Mouse (Mus musculus) liver, embryonic 12.5 days (tissue): ENCODE results near the gene Kcnn4. TPM values are rescaled to one million over a fixed set of nuclear protein-coding genes. Genes with fewer than 3 reads are reported as not detected.
A peak's percentile ranks its signal among the peaks of the same experiment; 100 is the strongest.
"Not testable (repeated sequence)": the region's sequence is repeated elsewhere in the genome, so short reads cannot be mapped to it uniquely, and the experiment has no call there.

Experiments used
- ATAC-seq: fragments of 200-750 bp; cut with Nextera tagmentation; 2 replicates; pipeline ENCODE4 v1.8.0; 2017; ENCODE audit warnings: moderate number of reproducible peaks, mild to moderate bottlenecking, moderate library complexity
- H3K27ac ChIP-seq: fragments of 300-500 bp; sonication (generic); 2 replicates; pipeline ENCODE4 v1.5.1; 2016; ENCODE audit warnings: mild to moderate bottlenecking
- H3K27me3 ChIP-seq: fragments of 300-500 bp; sonication (generic); replicated peaks from 2 replicates; pipeline ENCODE4 v1.6.1; 2016; ENCODE audit warnings: mild to moderate bottlenecking, moderate library complexity
- H3K36me3 ChIP-seq: fragments of 300-500 bp; sonication (generic); 2 replicates; pipeline ENCODE4 v1.6.1; 2016; ENCODE audit warnings: mild to moderate bottlenecking, moderate library complexity
- H3K4me1 ChIP-seq: fragments of 300-500 bp; sonication (generic); 2 replicates; pipeline ENCODE4 v1.6.1; 2016
- H3K4me2 ChIP-seq: fragments of 300-500 bp; sonication (generic); 2 replicates; pipeline ENCODE4 v1.6.1; 2016; ENCODE audit warnings: mild to moderate bottlenecking, moderate library complexity
- H3K4me3 ChIP-seq: fragments of 300-500 bp; sonication (generic); 2 replicates; pipeline ENCODE4 v1.5.1; 2016; ENCODE audit warnings: mild to moderate bottlenecking, moderate library complexity
- H3K9ac ChIP-seq: fragments of 300-500 bp; sonication (generic); 2 replicates; pipeline ENCODE4 v1.6.1; 2016; ENCODE audit warnings: mild to moderate bottlenecking, moderate library complexity
- H3K9me3 ChIP-seq: fragments of 300-500 bp; sonication (generic); replicated peaks from 2 replicates; pipeline ENCODE4 v1.6.1; 2016; ENCODE audit warnings: mild to moderate bottlenecking, moderate library complexity
- WGBS: fragments of 180-500 bp; shearing (Covaris S2); methylation state at CpG from one replicate; pipeline ENCODE4 v1.1.7; 2016; ENCODE audit not compliant: insufficient replicate concordance; 5-methylcytosine and 5-hydroxymethylcytosine counted together
- polyA plus RNA-seq: library from polyadenylated mRNA; unstranded; fragments of >200 nt; fragmentation: Nextera tagmentation; extraction: Ambion mirVana; gene quantifications from 2 replicates; pipeline ENCODE4 v1.2.1, GENCODE M21; 2016

The Kcnn4 gene
- polyA plus RNA-seq, 1 experiment from 2014 or later: 161 TPM

- H3K27ac ChIP-seq: peak overlapping the region; percentile 99
- no peaks in the 10 kb centered on the region for H3K9me3 ChIP-seq
- 35% methylated on average over 11 of the region's 11 CpGs for WGBS
- H3K27me3 ChIP-seq: no peaks in the 10 kb centered on the region
- H3K9ac ChIP-seq: peak overlapping the region; percentile 65
- peaks cover 85% of the 10 kb centered on the region for H3K4me1 ChIP-seq
- peak overlapping the region; percentile 82 for H3K4me2 ChIP-seq
- H3K4me3 ChIP-seq: peak overlapping the region; percentile 24
- H3K36me3 ChIP-seq: peaks cover 12% of the 10 kb centered on the region
- peak; percentile 35 for ATAC-seq
These were observed 26.8 kb downstream of the Kcnn4 start for GRCm38 (mm10) chr7:24396832-24397231.

GRCm38 (mm10) chr7:24398364-24398913, 28.4 kb downstream of the Kcnn4 start:
- H3K4me3 ChIP-seq: peak overlapping the region; percentile 72
- peak overlapping the region; percentile 82 for H3K4me2 ChIP-seq
- WGBS: 72% methylated on average over 8 of the region's 8 CpGs
- no peaks in the 10 kb centered on the region for H3K9me3 ChIP-seq
- peak overlapping the region; percentile 82 for H3K9ac ChIP-seq
- peaks cover 83% of the 10 kb centered on the region for H3K4me1 ChIP-seq
- H3K27ac ChIP-seq: peak overlapping the region; percentile 99
- no peak for ATAC-seq
- peaks cover 28% of the 10 kb centered on the region for H3K36me3 ChIP-seq
- no peaks in the 10 kb centered on the region for H3K27me3 ChIP-seq

- peaks cover 38% of the 10 kb centered on the region for H3K36me3 ChIP-seq
- no peaks in the 10 kb centered on the region for H3K9me3 ChIP-seq
- peak; percentile 89 for ATAC-seq
- 1% methylated on average over 66 of the region's 66 CpGs for WGBS
- peak within 1 kb of the TSS; percentile 72 for H3K4me3 ChIP-seq
- peak within 1 kb of the TSS; percentile 99 for H3K27ac ChIP-seq
- H3K4me2 ChIP-seq: peak within 1 kb of the TSS; percentile 82
- H3K27me3 ChIP-seq: no peaks in the 10 kb centered on the region
- H3K9ac ChIP-seq: peak within 1 kb of the TSS; percentile 82
- peaks cover 83% of the 10 kb centered on the region for H3K4me1 ChIP-seq
These were observed 29.4 kb downstream of the Kcnn4 start, which contains the start of gene Smg9 for GRCm38 (mm10) chr7:24399256-24400081. Smg9 (plus strand) TSS chr7:24399619.

GRCm38 (mm10) chr7:24400082-24400452, 30.0 kb downstream of the Kcnn4 start:
- peak overlapping the region; percentile 82 for H3K9ac ChIP-seq
- no peaks in the 10 kb centered on the region for H3K27me3 ChIP-seq
- WGBS: 6% methylated on average over 3 of the region's 3 CpGs
- peaks cover 80% of the 10 kb centered on the region for H3K4me1 ChIP-seq
- peaks cover 44% of the 10 kb centered on the region for H3K36me3 ChIP-seq
- H3K9me3 ChIP-seq: no peaks in the 10 kb centered on the region
- H3K4me3 ChIP-seq: peak overlapping the region; percentile 72
- peak overlapping the region; percentile 99 for H3K27ac ChIP-seq
- H3K4me2 ChIP-seq: peak overlapping the region; percentile 82
- no peak for ATAC-seq

GRCm38 (mm10) chr7:24400489-24400888, 30.4 kb downstream of the Kcnn4 start:
- peak overlapping the region; percentile 82 for H3K4me2 ChIP-seq
- peaks cover 75% of the 10 kb centered on the region for H3K4me1 ChIP-seq
- H3K9me3 ChIP-seq, H3K27me3 ChIP-seq, ATAC-seq: not testable (repeated sequence)
- peaks cover 49% of the 10 kb centered on the region for H3K36me3 ChIP-seq
- WGBS: 73% methylated on average over 4 of the region's 4 CpGs
- H3K9ac ChIP-seq: peak overlapping the region; percentile 82
- H3K4me3 ChIP-seq: peak overlapping the region; percentile 72
- peak overlapping the region; percentile 99 for H3K27ac ChIP-seq

GRCm38 (mm10) chr7:24402851-24403250, 32.8 kb downstream of the Kcnn4 start:
- Histone ChIP-seq H3K27ac (no peak overlapping the region), H3K4me1 (peaks cover 68% of the 10 kb centered on the region), H3K9me3 (no peaks in the 10 kb centered on the region), H3K4me3 (no peak overlapping the region), H3K36me3 (peaks cover 70% of the 10 kb centered on the region), H3K27me3 (no peaks in the 10 kb centered on the region), H3K9ac (no peak overlapping the region), H3K4me2 (no peak overlapping the region)
- ATAC-seq: no peak
- WGBS: 95% methylated on average over 9 of the region's 9 CpGs

GRCm38 (mm10) chr7:24405649-24406048, 35.6 kb downstream of the Kcnn4 start:
- Histone ChIP-seq H3K9me3 (no peaks in the 10 kb centered on the region), H3K9ac (no peak overlapping the region), H3K4me3 (no peak overlapping the region), H3K4me2 (no peak overlapping the region), H3K27ac (no peak overlapping the region), H3K4me1 (peaks cover 50% of the 10 kb centered on the region), H3K36me3 (peaks cover 90% of the 10 kb centered on the region), H3K27me3 (no peaks in the 10 kb centered on the region)
- ATAC-seq: no peak
- WGBS: 94% methylated on average over 13 of the region's 13 CpGs

GRCm38 (mm10) chr7:24406528-24407344, 36.7 kb downstream of the Kcnn4 start:
- peak overlapping the region; percentile 36; the same call in 1 of the 2 replicates for H3K9ac ChIP-seq
- peak; percentile 42 for ATAC-seq
- peaks cover 81% of the 10 kb centered on the region for H3K36me3 ChIP-seq
- H3K4me3 ChIP-seq: no peak overlapping the region
- H3K4me1 ChIP-seq: peaks cover 39% of the 10 kb centered on the region
- H3K27me3 ChIP-seq: no peaks in the 10 kb centered on the region
- 41% methylated on average over 5 of the region's 5 CpGs for WGBS
- no peak overlapping the region for H3K4me2 ChIP-seq
- H3K27ac ChIP-seq: peak overlapping the region; percentile 71
- no peaks in the 10 kb centered on the region for H3K9me3 ChIP-seq

- no peak for ATAC-seq
- no peak overlapping the region for H3K4me2 ChIP-seq
- peaks cover 32% of the 10 kb centered on the region for H3K4me1 ChIP-seq
- H3K36me3 ChIP-seq: peaks cover 78% of the 10 kb centered on the region
- H3K27me3 ChIP-seq: no peaks in the 10 kb centered on the region
- H3K4me3 ChIP-seq: no peak overlapping the region
- H3K9ac ChIP-seq: no peak overlapping the region
- 0 out of 2 replicates have a peak, but pooled peaks cover 4% of the 10 kb centered on the region for H3K9me3 ChIP-seq
- H3K27ac ChIP-seq: no peak overlapping the region
- 90% methylated on average over 9 of the region's 9 CpGs for WGBS
These were observed 38.1 kb downstream of the Kcnn4 start for GRCm38 (mm10) chr7:24408186-24408585.

GRCm38 (mm10) chr7:24410123-24410522, 40.1 kb downstream of the Kcnn4 start:
- 85% methylated on average over 6 of the region's 6 CpGs for WGBS
- H3K36me3 ChIP-seq: peaks cover 67% of the 10 kb centered on the region

GRCm38 (mm10) chr7:24410831-24411230, 40.8 kb downstream of the Kcnn4 start:
- no peak for ATAC-seq
- Histone ChIP-seq H3K9ac (no peak overlapping the region), H3K9me3 (0 out of 2 replicates have a peak, but pooled peaks cover 4% of the 10 kb centered on the region), H3K27ac (no peak overlapping the region), H3K36me3 (peaks cover 66% of the 10 kb centered on the region), H3K4me2 (no peak overlapping the region), H3K4me3 (no peak overlapping the region), H3K4me1 (peaks cover 20% of the 10 kb centered on the region), H3K27me3 (no peaks in the 10 kb centered on the region)
- 70% methylated on average over 3 of the region's 3 CpGs for WGBS

More at GRCm38 (mm10) chr7:24410123-24410522, 40.1 kb downstream of the Kcnn4 start:
- no peak overlapping the region for H3K27ac ChIP-seq
- H3K4me2 ChIP-seq: no peak overlapping the region
- no peak overlapping the region for H3K9ac ChIP-seq
- no peak for ATAC-seq
- no peaks in the 10 kb centered on the region for H3K27me3 ChIP-seq
- 0 out of 2 replicates have a peak, but pooled peaks cover 4% of the 10 kb centered on the region for H3K9me3 ChIP-seq
- no peak overlapping the region for H3K4me3 ChIP-seq
- H3K4me1 ChIP-seq: peaks cover 18% of the 10 kb centered on the region
